Mouse (Mus musculus) olfactory bulb, adult 2 months (tissue): ENCODE data around the gene Iqsec1.

ENCODE experiments used
- CTCF ChIP-seq: fragments of 200-500 bp; IDR thresholded peaks from 2 replicates; pipeline ENCODE4 v1.5.1; 2012; ENCODE audit warnings: low read depth, mild to moderate bottlenecking, low read length, moderate library complexity; ENCODE audit not compliant: insufficient read depth
- POLR2A ChIP-seq: fragments of 200-500 bp; IDR thresholded peaks from 2 replicates; pipeline ENCODE4 v1.6.1; 2012; ENCODE audit warnings: mild to moderate bottlenecking, low read depth, low read length, moderate library complexity; ENCODE audit not compliant: insufficient read depth

GRCm38 (mm10) chr6:90761301-90762056, 227.0 kb downstream of the Iqsec1 start:
- TF ChIP-seq POLR2A: no peak
- TF ChIP-seq CTCF: no peak
